Mouse (Mus musculus) left cerebral cortex, adult 18-20 months (tissue): ENCODE data around the gene Tmem45b. TPM values are rescaled to one million over a fixed set of nuclear protein-coding genes. Genes with fewer than 3 reads are reported as not detected.
"Not testable (repeated sequence)": the region's sequence is repeated elsewhere in the genome, so short reads cannot be mapped to it uniquely, and the experiment has no call there.

Source experiments
- DNase-seq, 2 experiments: peaks; one replicate each; pipeline ENCODE4 v3.0.0; 2021 to 2022; ENCODE audit warnings: low spot score in 2 of 2, mixed read lengths in 1 of 2
- long read RNA-seq, 2 experiments: library from polyadenylated mRNA; stranded (forward); transcript quantifications; one replicate each; pipeline ENCODE4 v2.0.0; 2021
- total RNA-seq, 2 experiments: library from RNA; stranded (reverse); gene quantifications; 2 replicates each; pipeline ENCODE4 v1.2.3; 2021

The Tmem45b gene
- not detected for total RNA-seq
- long read RNA-seq, experiment 1, result 0 reads
- long read RNA-seq, experiment 2, partial matches to known transcripts, result 0 of 1 reads
- long read RNA-seq, experiment 2, other reads (novel, unspliced or antisense), result 1 of 1 reads

GRCm38 (mm10) chr9:31463692-31464474 lies at the start of gene Tmem45b:
TSS of gene Tmem45b (minus strand) at chr9:31464462.
- DNase-seq, result no peak

GRCm38 (mm10) chr9:31508189-31508588 lies 43.9 kb upstream of the Tmem45b start:
- DNase-seq, result no peak

- DNase-seq, result not testable (repeated sequence)
Measured at GRCm38 (mm10) chr9:31501221-31501620, 37.0 kb upstream of the Tmem45b start.

DNA sequence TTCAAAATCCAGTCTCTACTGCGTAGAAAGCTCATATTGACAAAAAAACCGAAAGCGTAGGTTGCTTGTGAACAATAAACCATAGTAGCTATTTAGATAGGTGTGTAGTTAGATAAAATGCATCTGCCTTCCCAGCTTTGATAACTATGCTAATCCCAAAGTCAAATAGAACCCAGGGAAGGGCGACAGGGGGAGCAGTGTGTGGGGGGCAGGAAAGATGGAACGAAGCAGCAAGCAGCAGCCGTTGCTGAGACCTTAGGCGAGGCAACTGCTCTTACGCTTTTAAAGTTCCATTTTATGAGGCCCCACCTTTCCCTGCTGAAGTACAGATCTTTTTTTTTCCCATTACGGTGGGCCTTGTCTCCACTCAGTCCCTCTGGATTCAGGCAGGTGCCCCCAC lies 1.1 kb downstream of the Tmem45b start:
- no peak for DNase-seq

GRCm38 (mm10) chr9:31454356-31454755 lies 9.9 kb downstream of the Tmem45b start:
- no peak for DNase-seq

DNA sequence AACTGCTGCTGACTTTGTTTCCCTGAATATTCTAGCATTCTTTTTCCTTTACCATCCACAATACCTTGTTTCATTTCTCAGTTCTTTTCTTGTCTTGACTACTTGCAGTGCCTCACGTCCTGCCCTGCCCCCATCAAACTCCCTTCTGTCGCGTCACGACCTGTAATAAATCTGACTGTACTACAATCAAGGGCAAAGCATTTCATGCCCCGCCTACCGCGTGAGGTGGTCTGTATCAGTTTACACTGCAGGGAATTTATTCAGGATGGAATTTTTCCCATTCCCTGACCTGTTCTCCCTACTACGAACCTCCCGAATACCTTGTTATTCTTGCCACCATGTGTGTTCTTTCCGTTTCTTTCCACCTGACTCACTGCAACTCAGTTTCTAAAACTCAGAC lies 12.1 kb downstream of the Tmem45b start:
- DNase-seq, result no peak

DNA sequence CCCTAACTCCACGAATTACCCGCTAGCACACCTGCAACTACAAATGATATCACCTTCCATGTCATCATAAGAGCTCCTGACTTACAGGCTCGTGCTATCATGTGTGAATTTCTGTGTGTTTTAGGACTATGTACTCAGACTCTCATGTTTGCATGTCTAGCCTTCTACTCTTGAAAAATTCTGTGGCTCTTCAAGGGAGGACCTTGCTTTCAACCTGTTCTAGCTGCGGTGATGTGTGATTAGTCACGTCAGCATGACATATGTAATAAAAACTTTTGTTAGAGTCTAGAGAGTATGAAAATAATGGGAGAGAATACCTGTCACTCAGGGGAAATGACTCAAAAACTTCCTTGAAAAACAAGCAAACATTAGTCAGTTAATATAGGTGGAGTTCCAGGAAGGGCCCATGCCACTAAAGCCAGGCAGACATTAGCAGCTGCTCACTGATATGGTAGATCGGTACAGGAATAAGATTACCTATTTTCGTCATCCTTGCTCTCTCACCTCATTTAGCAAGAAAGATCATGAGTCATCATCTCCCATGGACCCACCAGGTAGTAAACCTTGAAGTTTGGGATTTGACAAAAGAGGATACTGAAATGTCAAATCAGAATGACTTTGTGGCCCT lies 15.0 kb downstream of the Tmem45b start:
- DNase-seq, result no peak

- DNase-seq, result no peak
Measured at GRCm38 (mm10) chr9:31444236-31444635, 20.0 kb downstream of the Tmem45b start.

DNA sequence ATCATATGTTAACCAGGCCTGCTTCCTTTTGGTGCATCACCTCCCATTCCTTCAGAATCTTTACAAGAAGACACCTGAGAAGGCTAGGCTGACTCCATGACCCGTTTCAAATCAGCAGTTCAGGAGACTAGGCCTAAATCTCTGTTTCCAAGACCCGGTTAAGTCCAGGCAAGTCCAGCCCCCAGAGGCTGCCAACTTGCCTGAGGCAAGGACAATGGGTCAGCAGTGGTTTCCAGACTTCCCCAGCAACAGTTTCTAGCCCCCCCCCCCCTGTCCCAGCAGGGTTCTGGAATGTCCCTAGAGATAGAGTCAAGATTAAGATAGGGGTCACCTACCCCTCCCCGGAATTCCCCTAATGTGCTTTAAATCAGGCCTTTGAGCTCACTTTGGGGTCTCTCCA lies 22.8 kb downstream of the Tmem45b start:
- no peak for DNase-seq

DNA sequence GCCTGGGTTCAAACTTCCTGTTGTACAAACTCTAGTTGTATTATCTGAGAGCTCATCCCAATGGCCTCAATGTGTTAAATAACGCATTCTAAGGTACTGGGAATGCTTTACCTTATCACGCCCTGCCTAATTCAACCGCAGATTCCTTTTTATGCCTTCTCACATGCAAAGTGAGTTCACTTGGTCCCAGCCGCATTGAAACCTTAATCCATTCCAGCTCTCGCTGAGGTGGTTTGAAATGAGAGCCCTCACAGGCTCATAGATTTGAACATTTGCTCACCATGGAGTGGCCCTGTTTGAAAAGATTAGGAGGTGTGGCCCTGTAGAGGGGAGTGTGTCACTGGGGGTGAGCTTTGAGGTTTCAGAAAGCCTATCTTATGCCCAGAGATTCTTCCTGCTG lies 23.9 kb downstream of the Tmem45b start:
- no peak for DNase-seq

DNA sequence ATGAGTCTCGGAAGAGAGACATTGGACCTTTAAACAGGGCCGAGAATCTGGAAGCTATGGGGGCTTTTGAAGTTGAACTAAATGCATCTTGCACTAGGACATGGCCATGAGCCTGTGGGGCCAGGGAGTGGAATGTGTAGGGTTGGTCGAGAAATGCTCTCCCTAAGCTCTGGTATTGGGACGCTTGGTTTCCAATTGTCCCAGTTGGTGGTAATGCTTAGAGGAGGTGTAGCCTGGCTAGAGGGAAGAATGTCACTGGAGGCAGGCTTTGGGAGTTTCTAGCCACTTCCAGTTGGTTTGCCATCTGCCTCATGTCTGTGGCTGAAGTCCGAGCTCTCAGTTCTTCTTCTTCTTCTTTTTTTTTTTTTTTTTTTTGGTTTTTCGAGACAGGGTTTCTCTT lies 24.9 kb downstream of the Tmem45b start:
- no peak for DNase-seq

GRCm38 (mm10) chr9:31438834-31439233 lies 25.4 kb downstream of the Tmem45b start:
- DNase-seq, result no peak

DNA sequence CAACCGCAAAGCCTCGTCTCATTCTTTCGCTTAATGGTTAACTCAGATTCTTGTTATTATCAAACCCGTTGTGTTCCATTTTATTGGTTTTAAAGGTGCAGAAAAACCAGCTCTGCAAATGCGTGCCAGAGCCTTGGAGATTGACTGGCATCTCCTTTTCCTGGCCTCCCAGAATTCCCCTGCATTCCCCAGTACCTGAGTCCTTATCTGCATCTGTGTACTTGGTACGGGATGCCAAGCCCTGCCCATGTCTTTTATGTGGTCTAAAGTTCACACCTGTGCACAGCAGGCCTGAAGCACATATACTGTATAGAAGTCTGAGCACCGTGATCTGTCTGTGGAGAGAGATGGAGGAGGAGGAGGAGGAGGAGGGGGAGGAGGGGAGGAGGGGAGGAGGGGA lies 26.4 kb downstream of the Tmem45b start:
- no peak for DNase-seq

DNA sequence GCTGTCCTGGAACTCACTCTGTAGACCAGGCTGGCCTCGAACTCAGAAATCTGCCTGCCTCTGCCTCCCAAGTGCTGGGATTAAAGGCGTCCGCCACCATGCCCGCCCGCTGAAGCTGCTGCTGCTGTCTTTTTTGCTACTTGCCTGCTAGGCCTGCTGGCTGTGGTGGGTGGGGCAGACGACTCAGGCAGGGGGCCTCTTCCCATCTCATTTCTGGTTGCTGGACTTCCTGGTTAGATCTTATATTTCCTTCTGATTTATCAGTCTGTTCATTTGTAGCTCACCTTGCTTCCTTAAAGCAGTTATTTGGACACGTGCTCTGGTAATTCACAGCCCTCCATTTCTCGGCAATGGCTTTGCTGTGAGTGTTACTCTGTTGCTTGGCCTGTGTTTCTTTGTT lies 28.8 kb downstream of the Tmem45b start:
- DNase-seq, result no peak

GRCm38 (mm10) chr9:31433431-31433830 lies 30.8 kb downstream of the Tmem45b start:
- DNase-seq, result no peak

DNA sequence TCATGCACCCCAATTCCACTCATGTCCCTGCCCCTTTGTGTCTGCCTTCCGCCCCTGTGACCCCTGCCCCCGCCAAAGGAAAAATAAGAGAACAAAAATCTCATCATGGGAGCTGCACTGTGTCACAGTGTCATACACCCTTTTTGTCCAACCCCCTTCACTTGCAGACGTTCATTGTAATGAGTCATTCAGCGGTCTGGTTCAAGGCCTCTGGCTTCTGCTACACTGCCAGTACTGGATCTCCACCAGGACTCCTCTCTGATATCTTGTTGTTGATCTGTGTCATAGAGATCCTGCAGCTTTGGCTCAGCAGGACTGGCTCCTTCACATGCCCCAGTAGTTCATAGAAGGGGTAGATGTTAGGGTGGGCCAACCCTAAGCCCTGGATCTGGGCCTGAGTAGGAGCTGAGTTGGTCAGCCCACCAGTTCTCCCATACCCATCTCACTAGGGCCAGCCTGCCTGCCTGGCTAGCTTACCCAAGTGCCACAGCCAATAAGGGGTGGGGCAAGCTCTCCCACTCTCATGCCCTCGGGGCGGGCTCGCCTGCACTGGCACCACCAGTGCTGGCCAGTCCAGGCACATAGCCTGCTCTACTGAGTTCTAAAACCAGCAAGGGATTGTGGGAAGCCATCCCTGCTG lies 31.8 kb downstream of the Tmem45b start:
- DNase-seq, result no peak

- DNase-seq, result no peak
Measured at GRCm38 (mm10) chr9:31431751-31432150, 32.5 kb downstream of the Tmem45b start.

DNA sequence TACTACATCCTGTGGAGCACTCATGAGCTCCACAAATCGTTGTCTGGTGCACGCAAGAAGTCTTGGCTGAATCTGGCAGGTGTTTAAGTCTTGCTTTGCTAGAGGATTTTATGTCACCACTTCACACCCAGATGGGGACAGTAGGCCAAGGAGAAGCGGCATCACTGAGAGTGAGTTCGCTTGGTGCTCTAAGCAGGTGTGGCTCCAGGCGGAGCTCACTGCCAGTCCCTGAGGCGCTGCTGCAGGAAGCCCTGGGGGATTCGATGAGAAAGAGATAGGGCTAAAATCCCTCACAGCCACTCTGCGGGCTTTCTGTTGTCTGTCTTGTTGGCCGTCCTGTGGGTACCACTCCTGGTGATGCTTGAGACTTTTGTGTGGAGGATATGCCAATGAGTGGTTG lies 34.3 kb downstream of the Tmem45b start:
- no peak for DNase-seq

- no peak for DNase-seq
Measured at GRCm38 (mm10) chr9:31428971-31429370, 35.3 kb downstream of the Tmem45b start.

DNA sequence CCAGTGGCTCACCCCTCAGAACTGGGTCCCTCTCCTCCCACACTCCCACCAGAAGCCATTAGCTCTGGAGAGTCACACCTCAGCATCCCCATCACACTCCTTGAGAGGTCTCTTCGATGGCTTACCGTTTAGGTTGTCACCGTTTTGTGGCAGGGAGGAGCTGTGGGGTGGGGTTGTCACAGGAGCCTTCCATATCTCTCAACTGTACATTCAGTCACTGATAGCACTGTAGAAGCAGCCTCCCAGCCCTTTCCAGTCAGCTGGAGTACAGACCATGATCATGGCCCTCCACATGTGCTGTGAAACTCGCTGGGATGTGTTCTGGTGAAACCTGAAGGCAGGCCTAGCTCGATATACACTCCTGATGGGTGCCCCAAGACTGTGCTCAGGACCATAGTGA lies 42.1 kb downstream of the Tmem45b start:
- no peak for DNase-seq

GRCm38 (mm10) chr9:31418821-31419220 lies 45.4 kb downstream of the Tmem45b start:
- no peak for DNase-seq

- no peak for DNase-seq
Measured at GRCm38 (mm10) chr9:31412165-31412564, 52.1 kb downstream of the Tmem45b start.
